Mouse (Mus musculus) urinary bladder, postnatal 25 days (tissue): ENCODE data around the gene Scn2b.

ENCODE experiments used
- DNase-seq: peaks from one replicate; pipeline ENCODE4 v3.0.0; 2022; ENCODE audit warnings: low spot score

Scn2b gene

GRCm38 (mm10) chr9:45117741-45118431 is at the start of gene Scn2b:
TSS of gene Scn2b (plus strand) at chr9:45117782.
- no peak for DNase-seq

- no peak for DNase-seq
Observed at GRCm38 (mm10) chr9:45071800-45072199, 45.8 kb upstream of the Scn2b start.

GRCm38 (mm10) chr9:45077859-45078258 is 39.7 kb upstream of the Scn2b start:
- no peak for DNase-seq

- DNase-seq, result no peak
Observed at GRCm38 (mm10) chr9:45079011-45079410, 38.6 kb upstream of the Scn2b start, which contains the start of gene Jaml. TSS of gene Jaml (plus strand) at chr9:45079183.

- DNase-seq, result no peak
Observed at GRCm38 (mm10) chr9:45083132-45083531, 34.5 kb upstream of the Scn2b start.

GRCm38 (mm10) chr9:45084556-45084955 is 33.0 kb upstream of the Scn2b start:
- DNase-seq, result no peak

GRCm38 (mm10) chr9:45085741-45086690 is 31.6 kb upstream of the Scn2b start:
- no peak for DNase-seq

- no peak for DNase-seq
Observed at GRCm38 (mm10) chr9:45088040-45088439, 29.5 kb upstream of the Scn2b start.

GRCm38 (mm10) chr9:45090811-45091210 is 26.8 kb upstream of the Scn2b start:
- no peak for DNase-seq

- no peak for DNase-seq
Observed at GRCm38 (mm10) chr9:45092641-45093040, 24.9 kb upstream of the Scn2b start.

GRCm38 (mm10) chr9:45095149-45095937 is 22.2 kb upstream of the Scn2b start:
- no peak for DNase-seq

- DNase-seq, result no peak
Observed at GRCm38 (mm10) chr9:45097877-45098276, 19.7 kb upstream of the Scn2b start.

- no peak for DNase-seq
Observed at GRCm38 (mm10) chr9:45098426-45098825, 19.2 kb upstream of the Scn2b start.

- DNase-seq, result no peak
Observed at GRCm38 (mm10) chr9:45102528-45102927, 15.1 kb upstream of the Scn2b start.

- no peak for DNase-seq
Observed at GRCm38 (mm10) chr9:45103211-45103979, 14.2 kb upstream of the Scn2b start.

- DNase-seq, result no peak
Observed at GRCm38 (mm10) chr9:45105596-45106374, 11.8 kb upstream of the Scn2b start.

- no peak for DNase-seq
Observed at GRCm38 (mm10) chr9:45115706-45116105, 1.9 kb upstream of the Scn2b start.

- DNase-seq, result no peak
Observed at GRCm38 (mm10) chr9:45116819-45117218, 763 bp upstream of the Scn2b start.

GRCm38 (mm10) chr9:45118552-45118951 is 970 bp downstream of the Scn2b start:
- DNase-seq, result no peak

- no peak for DNase-seq
Observed at GRCm38 (mm10) chr9:45119316-45119953, 1.9 kb downstream of the Scn2b start.
